Mouse (Mus musculus) midbrain, embryonic 10.5 days (tissue): ENCODE results near the gene Rps9. TPM values are rescaled to one million over a fixed set of nuclear protein-coding genes. Genes with fewer than 3 reads are reported as not detected.
"Not testable (repeated sequence)": the region's sequence is repeated elsewhere in the genome, so short reads cannot be mapped to it uniquely, and the experiment has no call there.

Experiments used
- DNase-seq: peaks from one replicate; pipeline ENCODE4 v3.0.0-alpha.2; 2017; ENCODE audit warnings: low spot score
- H3K27ac ChIP-seq: fragments of 300-500 bp; sonication (generic); replicated peaks from 2 replicates; pipeline ENCODE4 v1.5.1; 2016; ENCODE audit warnings: mild to moderate bottlenecking
- H3K27me3 ChIP-seq: fragments of 300-500 bp; sonication (generic); 2 replicates; pipeline ENCODE4 v1.6.1; 2016; ENCODE audit warnings: low read depth, mild to moderate bottlenecking; ENCODE audit not compliant: poor library complexity, severe bottlenecking
- H3K36me3 ChIP-seq: fragments of 300-500 bp; sonication (generic); 2 replicates; pipeline ENCODE4 v1.6.1; 2016; ENCODE audit warnings: mild to moderate bottlenecking, moderate library complexity
- H3K4me1 ChIP-seq: fragments of 300-500 bp; sonication (generic); 2 replicates; pipeline ENCODE4 v1.6.1; 2016
- H3K4me3 ChIP-seq: fragments of 300-500 bp; sonication (generic); 2 replicates; pipeline ENCODE4 v1.5.1; 2016; ENCODE audit warnings: mild to moderate bottlenecking, moderate library complexity
- H3K9me3 ChIP-seq: fragments of 300-500 bp; sonication (generic); replicated peaks from 2 replicates; pipeline ENCODE4 v1.6.1; 2016; ENCODE audit warnings: mild to moderate bottlenecking
- WGBS: fragments of 180-500 bp; shearing (Covaris S2); methylation state at CpG from one replicate; pipeline ENCODE4 v1.1.7; 2016; 5-methylcytosine and 5-hydroxymethylcytosine counted together
- polyA plus RNA-seq: library from polyadenylated mRNA; unstranded; fragments of >200 nt; fragmentation: Nextera tagmentation; extraction: Ambion mirVana; gene quantifications from 2 replicates; pipeline ENCODE4 v1.2.1, GENCODE M21; 2016

Rps9 gene
- polyA plus RNA-seq, 1 experiment from 2014 or later: 1,339 TPM

- Histone ChIP-seq H3K36me3 (peaks cover 55% of the 10 kb centered on the region), H3K27ac (peak overlapping the region; percentile 96), H3K4me3 (peak overlapping the region; percentile 88), H3K4me1 (peaks cover 28% of the 10 kb centered on the region)
- not testable (repeated sequence) for H3K27me3 ChIP-seq, DNase-seq, H3K9me3 ChIP-seq
- 7% methylated on average over 7 of the region's 7 CpGs for WGBS
Observed at GRCm38 (mm10) chr7:3705461-3705860, 1.7 kb downstream of the Rps9 start.

- Histone ChIP-seq H3K4me3 (peak overlapping the region; percentile 88), H3K27ac (peak overlapping the region; percentile 96; the same call in 1 of the 2 replicates), H3K27me3 (no peaks in the 10 kb centered on the region), H3K9me3 (no peaks in the 10 kb centered on the region), H3K4me1 (peaks cover 28% of the 10 kb centered on the region), H3K36me3 (peaks cover 50% of the 10 kb centered on the region)
- WGBS: 52% methylated on average over 6 of the region's 6 CpGs
- no peak for DNase-seq
Observed at GRCm38 (mm10) chr7:3705911-3706310, 2.1 kb downstream of the Rps9 start.

- Histone ChIP-seq H3K4me3 (peak overlapping the region; percentile 88), H3K9me3 (no peaks in the 10 kb centered on the region), H3K27ac (0 out of 2 replicates have a peak overlapping the region, but pooled peaks have one; percentile 96), H3K36me3 (peaks cover 45% of the 10 kb centered on the region), H3K4me1 (peaks cover 28% of the 10 kb centered on the region), H3K27me3 (no peaks in the 10 kb centered on the region)
- no peak for DNase-seq
- 75% methylated on average over 11 of the region's 11 CpGs for WGBS
Observed at GRCm38 (mm10) chr7:3706343-3706934, 2.6 kb downstream of the Rps9 start.

GRCm38 (mm10) chr7:3707027-3707426, 3.2 kb downstream of the Rps9 start:
- H3K27me3 ChIP-seq: no peaks in the 10 kb centered on the region

GRCm38 (mm10) chr7:3707568-3708413, 4.0 kb downstream of the Rps9 start:
- H3K4me1 ChIP-seq: peaks cover 28% of the 10 kb centered on the region
- H3K36me3 ChIP-seq: peaks cover 42% of the 10 kb centered on the region
- WGBS: 24% methylated on average over 7 of the region's 7 CpGs
- no peaks in the 10 kb centered on the region for H3K27me3 ChIP-seq
- no peak overlapping the region for H3K27ac ChIP-seq
- no peak for DNase-seq
- H3K4me3 ChIP-seq: no peak overlapping the region
- no peaks in the 10 kb centered on the region for H3K9me3 ChIP-seq

More at GRCm38 (mm10) chr7:3707027-3707426, 3.2 kb downstream of the Rps9 start:
- H3K9me3 ChIP-seq: no peaks in the 10 kb centered on the region
- DNase-seq: no peak
- H3K27ac ChIP-seq: no peak overlapping the region
- H3K4me3 ChIP-seq: peak overlapping the region; percentile 88; the same call in 1 of the 2 replicates
- WGBS: 65% methylated on average over 4 of the region's 4 CpGs
- H3K36me3 ChIP-seq: peaks cover 42% of the 10 kb centered on the region
- peaks cover 28% of the 10 kb centered on the region for H3K4me1 ChIP-seq

- not testable (repeated sequence) for H3K27me3 ChIP-seq, H3K4me3 ChIP-seq, DNase-seq, H3K9me3 ChIP-seq, H3K27ac ChIP-seq
- Histone ChIP-seq H3K4me1 (peaks cover 21% of the 10 kb centered on the region), H3K36me3 (peaks cover 42% of the 10 kb centered on the region)
- 44% methylated on average over 5 of the region's 5 CpGs for WGBS
Observed at GRCm38 (mm10) chr7:3708447-3708980, 4.7 kb downstream of the Rps9 start.

GRCm38 (mm10) chr7:3709000-3709399, 5.2 kb downstream of the Rps9 start:
- no peaks in the 10 kb centered on the region for H3K27me3 ChIP-seq
- H3K4me1 ChIP-seq: peaks cover 20% of the 10 kb centered on the region
- no peak overlapping the region for H3K4me3 ChIP-seq
- no peaks in the 10 kb centered on the region for H3K9me3 ChIP-seq
- WGBS: 88% methylated on average over 1 of the region's 1 CpGs
- DNase-seq: no peak
- H3K27ac ChIP-seq: no peak overlapping the region
- peaks cover 42% of the 10 kb centered on the region for H3K36me3 ChIP-seq

GRCm38 (mm10) chr7:3712264-3712942, 8.6 kb downstream of the Rps9 start:
- Histone ChIP-seq H3K4me3 (no peak overlapping the region), H3K36me3 (peaks cover 11% of the 10 kb centered on the region), H3K4me1 (no peaks in the 10 kb centered on the region), H3K9me3 (no peaks in the 10 kb centered on the region), H3K27ac (no peak overlapping the region), H3K27me3 (no peaks in the 10 kb centered on the region)
- WGBS: 45% methylated on average over 5 of the region's 5 CpGs
- DNase-seq: no peak

GRCm38 (mm10) chr7:3715249-3715648, 11.5 kb downstream of the Rps9 start:
- H3K4me1 ChIP-seq: no peaks in the 10 kb centered on the region
- H3K4me3 ChIP-seq: no peak overlapping the region
- H3K9me3 ChIP-seq: no peaks in the 10 kb centered on the region
- WGBS: 80% methylated on average over 1 of the region's 1 CpGs
- H3K27me3 ChIP-seq: no peaks in the 10 kb centered on the region
- H3K27ac ChIP-seq: no peak overlapping the region
- DNase-seq: no peak
- H3K36me3 ChIP-seq: no peaks in the 10 kb centered on the region

- not testable (repeated sequence) for H3K4me3 ChIP-seq, H3K27ac ChIP-seq, H3K9me3 ChIP-seq, H3K27me3 ChIP-seq, H3K4me1 ChIP-seq, H3K36me3 ChIP-seq, DNase-seq
- WGBS: 56% methylated on average over 1 of the region's 3 CpGs
Observed at GRCm38 (mm10) chr7:3720268-3720667, 16.5 kb downstream of the Rps9 start, which contains the start of gene Pirb. Gene Pirb, minus strand, starts transcription at chr7:3720391.

GRCm38 (mm10) chr7:3725459-3725858, 21.7 kb downstream of the Rps9 start:
- H3K4me3 ChIP-seq, H3K36me3 ChIP-seq, H3K9me3 ChIP-seq, H3K27me3 ChIP-seq, H3K27ac ChIP-seq, H3K4me1 ChIP-seq, DNase-seq: not testable (repeated sequence)

- not testable (repeated sequence) for H3K4me1 ChIP-seq, H3K36me3 ChIP-seq, DNase-seq, H3K27me3 ChIP-seq, H3K27ac ChIP-seq, H3K4me3 ChIP-seq, H3K9me3 ChIP-seq
- no CpG with 5 or more reads among the region's 1 CpGs for WGBS
Observed at GRCm38 (mm10) chr7:3732675-3733074, 28.9 kb downstream of the Rps9 start.
